Mouse (Mus musculus) liver, adult 2 months (tissue): Measurements from ENCODE around the gene Atp6ap1.

Experiments used
- CTCF ChIP-seq: fragments of 200-500 bp; IDR thresholded peaks from 2 replicates; pipeline ENCODE4 v1.5.1; 2011; ENCODE audit warnings: low read depth, low read length, control low read depth
- POLR2A ChIP-seq: fragments of 200-500 bp; IDR thresholded peaks from 2 replicates; pipeline ENCODE4 v1.6.1; 2011; ENCODE audit warnings: low read length, control low read depth; ENCODE audit not compliant: insufficient read depth; ENCODE audit errors: extremely low read depth

DNA sequence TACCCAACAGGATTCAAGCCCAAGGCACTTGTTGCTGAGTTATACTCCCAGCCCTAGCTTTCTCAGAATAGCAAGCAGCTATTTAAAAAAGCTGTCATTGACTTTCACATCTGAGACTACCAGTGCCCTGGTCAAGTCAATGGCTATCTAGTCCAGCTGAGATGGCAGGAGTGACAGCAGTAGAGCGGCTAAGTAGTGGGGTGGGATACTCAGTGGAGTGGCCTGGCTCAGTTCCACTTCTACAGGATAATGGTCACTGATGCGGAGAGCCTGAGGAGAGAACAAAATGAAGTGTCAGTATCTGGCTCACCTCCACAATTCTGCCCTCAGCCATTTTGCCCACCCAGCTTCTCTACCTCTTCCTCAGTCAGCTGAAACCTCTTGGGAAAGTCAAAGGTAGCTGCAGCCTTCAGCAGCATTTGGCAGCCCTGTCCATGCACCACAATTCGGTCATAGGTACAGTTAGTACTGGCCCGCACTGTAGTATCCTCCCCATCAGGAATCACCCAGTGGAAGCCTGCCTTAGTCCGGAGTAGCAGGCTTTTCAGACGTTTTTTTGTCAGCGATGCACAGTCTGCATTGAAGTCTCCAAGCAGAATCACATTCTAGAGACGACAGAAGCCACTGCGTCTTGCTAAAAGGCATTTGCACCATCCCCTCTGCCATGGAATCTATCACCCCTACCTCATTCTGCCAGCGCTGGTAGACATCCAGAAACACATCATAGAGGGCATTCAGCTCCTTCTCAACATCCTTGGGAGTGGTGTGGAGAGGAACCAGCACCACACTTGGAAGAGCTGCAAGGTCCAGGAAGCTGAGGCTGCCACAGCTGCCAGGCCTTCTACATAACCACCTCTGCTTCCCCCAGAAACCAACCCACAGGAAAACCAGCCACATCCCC is 23.2 kb upstream of the Atp6ap1 start:
- TF ChIP-seq POLR2A: no peak
- no peak for TF ChIP-seq CTCF
